Mouse (Mus musculus): Measurements from ENCODE around the gene Fkbp14.

The Fkbp14 gene

GRCm38 (mm10) chr6:54590691-54591090 is 6.4 kb downstream of the Fkbp14 start:
- no peak for DNase-seq (ENCODE audit: extremely low read depth, insufficient read length, low spot score)

DNA sequence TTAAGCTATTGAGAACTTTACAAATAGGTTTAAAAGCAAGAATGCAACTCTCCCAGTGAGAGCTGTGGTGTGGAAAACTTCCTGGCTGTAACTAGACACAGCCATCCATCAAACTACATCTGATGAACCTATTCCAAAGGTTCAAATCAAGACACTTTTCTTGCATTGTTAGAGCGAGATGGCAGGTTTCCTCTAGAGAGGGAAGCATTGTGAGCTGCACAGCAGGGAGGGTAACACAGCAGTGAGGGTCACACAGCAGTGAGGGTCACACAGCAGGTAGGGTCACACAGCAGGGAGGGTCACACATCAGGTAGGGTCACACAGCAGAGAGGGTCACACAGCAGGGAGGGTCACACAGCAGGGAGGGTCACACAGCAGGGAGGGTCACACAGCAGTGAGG is 8.9 kb downstream of the Fkbp14 start:
- no peak for DNase-seq (ENCODE audit: extremely low read depth, insufficient read length, low spot score)

DNA sequence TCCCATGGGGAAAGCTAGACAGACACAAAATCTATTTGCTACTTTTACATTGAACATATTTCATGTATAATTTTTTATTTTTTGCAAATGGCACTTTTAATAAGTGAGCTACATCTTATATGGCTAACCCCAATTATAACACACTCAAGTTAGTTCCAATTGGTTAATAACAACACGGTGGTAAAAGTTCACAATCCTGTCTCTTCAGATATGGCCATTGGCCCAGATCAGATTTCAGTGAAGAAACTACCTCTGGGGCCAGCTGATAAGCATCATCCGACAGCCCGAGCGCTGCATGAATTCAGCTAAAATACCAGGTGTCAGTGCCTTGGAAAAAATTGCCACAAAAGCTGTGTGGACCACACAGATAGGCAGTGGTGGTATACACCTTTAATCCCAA is 9.4 kb downstream of the Fkbp14 start:
- DNase-seq (ENCODE audit: extremely low read depth, insufficient read length, low spot score), result no peak

GRCm38 (mm10) chr6:54586911-54587310 is 10.2 kb downstream of the Fkbp14 start:
- DNase-seq (ENCODE audit: extremely low read depth, insufficient read length, low spot score), result no peak

DNA sequence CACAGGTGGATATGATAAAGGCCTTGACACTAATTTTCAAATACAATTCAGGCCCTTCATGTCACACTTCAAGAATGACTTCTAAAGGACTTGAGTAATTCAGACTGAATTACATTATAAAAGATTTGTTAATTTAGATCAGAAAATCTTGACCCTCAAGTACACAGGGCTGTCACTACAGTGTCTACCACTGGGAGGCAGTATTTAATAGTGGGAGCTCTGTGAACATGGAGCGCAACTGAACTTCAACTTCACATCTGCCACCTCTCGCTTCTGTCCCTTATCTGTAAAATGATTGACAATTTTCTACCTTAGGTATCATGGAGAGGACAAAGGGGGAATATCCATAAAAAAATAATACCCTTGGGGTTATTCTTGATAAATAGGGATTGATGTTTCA is 10.9 kb downstream of the Fkbp14 start:
- DNase-seq (ENCODE audit: extremely low read depth, insufficient read length, low spot score), result no peak

DNA sequence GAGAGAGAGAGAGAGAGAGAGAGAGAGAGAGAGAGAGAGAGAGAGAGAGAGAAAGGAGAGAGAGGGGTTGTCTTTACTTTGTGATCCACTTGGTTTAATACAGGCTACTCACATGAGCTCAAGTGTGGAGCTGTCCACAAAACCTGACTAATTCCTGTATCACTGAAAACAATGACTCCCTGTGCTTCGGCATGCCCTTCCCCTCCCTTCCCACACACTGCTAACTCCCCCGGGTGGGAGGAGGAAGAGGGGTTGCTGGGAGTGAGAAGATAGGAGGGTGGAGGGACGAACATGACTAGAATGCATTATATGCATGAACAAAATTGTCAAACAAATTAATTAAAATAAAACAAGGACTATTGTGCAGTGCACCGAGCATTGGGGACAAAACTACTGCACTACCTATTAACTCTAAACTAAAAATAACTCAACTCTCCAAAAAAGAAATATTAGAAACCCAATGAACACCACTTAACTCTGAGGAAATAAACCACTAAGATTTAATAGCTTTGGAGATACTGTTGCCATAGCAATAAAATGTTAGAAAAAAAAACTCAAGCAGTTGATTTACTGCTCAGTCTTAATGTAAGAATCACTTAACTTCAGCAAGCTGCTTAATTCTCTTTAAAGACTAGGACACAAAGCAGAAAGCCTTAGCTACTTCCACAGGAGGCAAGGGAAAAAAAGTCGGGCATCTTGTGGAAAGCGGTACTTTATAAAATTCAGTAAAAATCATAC is 23.7 kb downstream of the Fkbp14 start:
- DNase-seq (ENCODE audit: extremely low read depth, insufficient read length, low spot score), result no peak

DNA sequence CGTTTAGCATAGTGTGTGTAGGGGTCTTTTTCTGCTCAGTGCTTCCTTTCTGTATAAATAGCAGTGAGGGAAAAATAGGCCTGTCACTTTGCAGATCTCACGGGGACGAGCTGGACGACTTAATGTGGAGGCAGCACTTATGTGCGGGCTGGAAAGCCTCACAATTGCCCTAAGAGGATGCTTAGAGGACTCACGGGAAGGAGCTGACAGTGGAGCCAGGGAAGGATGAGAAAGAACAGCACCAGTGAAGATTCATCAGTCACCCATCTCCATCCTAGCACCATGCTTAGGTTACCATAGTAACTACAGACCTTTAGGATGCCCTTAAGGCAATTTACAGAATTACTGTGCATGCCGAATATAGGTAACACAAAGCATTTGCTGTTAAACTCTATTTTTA is 27.3 kb downstream of the Fkbp14 start:
- DNase-seq (ENCODE audit: extremely low read depth, insufficient read length, low spot score), result no peak

GRCm38 (mm10) chr6:54566546-54566919 is 30.6 kb downstream of the Fkbp14 start:
- DNase-seq (ENCODE audit: extremely low read depth, insufficient read length, low spot score), result no peak

DNA sequence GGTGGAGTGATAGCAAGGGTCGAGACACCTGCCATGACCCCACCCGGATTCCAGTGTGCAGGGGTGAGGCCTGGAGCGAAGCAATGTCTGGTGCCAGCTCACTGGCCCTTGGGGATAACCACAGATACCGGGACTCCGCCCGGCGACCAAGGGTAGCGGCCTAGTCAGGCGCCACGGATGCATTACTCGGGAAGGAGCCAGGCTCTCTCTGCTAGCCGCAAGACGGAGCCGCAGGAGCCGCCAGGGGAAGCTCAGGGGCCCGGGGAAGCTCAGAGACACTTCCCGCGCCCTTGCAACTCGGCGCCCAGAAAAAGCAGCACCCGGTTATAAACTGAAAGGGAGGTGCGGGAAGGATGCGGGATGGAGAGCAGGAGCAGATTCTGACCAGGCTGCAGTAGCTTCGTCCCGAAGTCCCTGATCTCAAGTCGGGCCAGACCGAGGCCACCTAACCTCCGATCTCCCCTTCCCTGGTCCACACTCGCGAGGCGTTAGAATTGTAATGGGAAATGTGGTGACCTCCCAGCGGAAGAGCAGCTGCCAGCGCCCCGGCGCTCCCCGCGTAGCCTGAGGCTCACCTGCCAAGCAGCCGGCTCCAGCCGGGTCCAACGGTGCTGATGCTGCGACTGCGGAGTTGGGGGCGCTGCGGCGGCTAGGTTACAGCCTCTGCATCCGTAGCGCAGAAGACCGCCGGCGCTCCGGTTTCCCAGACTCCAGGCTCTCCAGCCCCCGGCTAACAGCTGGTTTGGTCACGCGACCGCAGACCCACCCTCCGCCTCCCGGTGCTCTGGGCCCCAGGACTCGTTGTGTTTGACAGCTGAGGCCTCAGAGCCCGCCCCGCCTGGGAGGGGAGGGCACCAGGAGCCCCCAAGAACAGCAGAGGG is 31.2 kb downstream of the Fkbp14 start, which contains the start of gene Scrn1:
Gene Scrn1 (minus strand): TSS at position 825 of the 881 bp plus-strand sequence.
- DNase-seq (ENCODE audit: extremely low read depth, insufficient read length, low spot score), result no peak

GRCm38 (mm10) chr6:54565012-54565411 is 32.1 kb downstream of the Fkbp14 start:
- DNase-seq (ENCODE audit: extremely low read depth, insufficient read length, low spot score), result no peak

DNA sequence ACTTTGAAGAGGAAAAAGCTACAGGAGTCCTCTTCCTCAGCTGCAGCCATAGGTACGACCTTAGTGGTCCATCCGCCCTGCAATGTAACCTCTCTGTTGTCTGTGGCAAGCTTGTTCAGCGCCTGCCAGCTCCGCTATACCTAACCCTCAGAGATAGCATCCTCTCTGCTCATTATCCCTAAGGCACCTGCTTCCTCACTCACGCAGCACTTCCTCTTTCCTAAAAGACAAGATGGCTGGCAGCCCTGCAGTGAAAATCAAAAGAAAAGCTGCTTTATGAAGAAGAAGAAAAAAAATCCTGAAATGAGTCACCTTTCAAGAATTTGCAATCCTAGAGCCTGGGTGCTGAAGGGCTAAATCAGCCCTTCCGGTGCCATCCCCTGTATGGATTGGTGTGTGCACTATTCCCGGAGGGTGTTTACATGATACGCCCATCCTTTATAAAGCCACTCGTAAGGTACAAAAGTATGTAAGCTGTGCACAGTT is 32.6 kb downstream of the Fkbp14 start:
- peak; percentile 3 for DNase-seq (ENCODE audit: extremely low read depth, insufficient read length, low spot score)

- DNase-seq (ENCODE audit: extremely low read depth, insufficient read length, low spot score), result no peak
Measured at GRCm38 (mm10) chr6:54563561-54563960, 33.5 kb downstream of the Fkbp14 start.

- no peak for DNase-seq (ENCODE audit: extremely low read depth, insufficient read length, low spot score)
Measured at GRCm38 (mm10) chr6:54562018-54562809, 34.9 kb downstream of the Fkbp14 start.

DNA sequence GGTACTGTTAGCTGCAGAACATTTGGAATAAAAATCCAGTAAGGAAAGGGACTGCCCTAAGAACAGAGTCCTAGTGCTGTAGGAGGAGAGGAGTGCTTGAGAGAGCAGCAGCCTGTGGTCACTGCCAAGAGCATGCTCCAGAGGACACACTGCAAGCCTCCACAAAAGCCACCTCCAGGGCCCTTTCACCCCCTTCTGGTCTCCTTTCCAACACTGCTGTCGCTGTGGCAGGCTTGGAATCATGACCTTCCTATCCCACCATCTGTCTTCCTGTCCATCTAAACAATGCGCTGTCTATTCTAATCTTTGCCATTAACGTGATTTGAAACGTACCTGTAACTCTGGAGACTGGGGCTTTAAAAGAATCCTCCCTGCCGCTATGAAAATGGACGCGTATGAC is 38.6 kb downstream of the Fkbp14 start:
- DNase-seq (ENCODE audit: extremely low read depth, insufficient read length, low spot score), result no peak

- no peak for DNase-seq (ENCODE audit: extremely low read depth, insufficient read length, low spot score)
Measured at GRCm38 (mm10) chr6:54557671-54558070, 39.4 kb downstream of the Fkbp14 start.

DNA sequence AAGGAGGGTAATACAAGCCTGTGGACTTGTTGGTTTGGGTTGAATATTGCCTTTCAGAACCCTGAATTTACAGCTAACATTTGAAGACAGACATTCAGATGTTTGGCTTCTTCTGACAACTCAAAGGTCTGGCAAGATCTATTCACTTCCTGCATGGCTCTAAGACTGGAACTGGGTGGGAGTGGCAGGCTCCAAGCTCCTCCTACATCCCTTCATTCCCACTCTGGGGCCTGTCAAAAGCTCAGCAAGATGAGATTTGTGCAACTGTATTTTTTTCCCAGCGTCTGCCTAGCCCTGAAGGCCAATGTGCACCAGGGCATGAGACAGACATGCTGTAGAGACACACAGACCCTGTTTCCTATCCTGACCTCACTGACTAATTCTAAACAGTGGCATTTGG is 41.3 kb downstream of the Fkbp14 start:
- no peak for DNase-seq (ENCODE audit: extremely low read depth, insufficient read length, low spot score)

DNA sequence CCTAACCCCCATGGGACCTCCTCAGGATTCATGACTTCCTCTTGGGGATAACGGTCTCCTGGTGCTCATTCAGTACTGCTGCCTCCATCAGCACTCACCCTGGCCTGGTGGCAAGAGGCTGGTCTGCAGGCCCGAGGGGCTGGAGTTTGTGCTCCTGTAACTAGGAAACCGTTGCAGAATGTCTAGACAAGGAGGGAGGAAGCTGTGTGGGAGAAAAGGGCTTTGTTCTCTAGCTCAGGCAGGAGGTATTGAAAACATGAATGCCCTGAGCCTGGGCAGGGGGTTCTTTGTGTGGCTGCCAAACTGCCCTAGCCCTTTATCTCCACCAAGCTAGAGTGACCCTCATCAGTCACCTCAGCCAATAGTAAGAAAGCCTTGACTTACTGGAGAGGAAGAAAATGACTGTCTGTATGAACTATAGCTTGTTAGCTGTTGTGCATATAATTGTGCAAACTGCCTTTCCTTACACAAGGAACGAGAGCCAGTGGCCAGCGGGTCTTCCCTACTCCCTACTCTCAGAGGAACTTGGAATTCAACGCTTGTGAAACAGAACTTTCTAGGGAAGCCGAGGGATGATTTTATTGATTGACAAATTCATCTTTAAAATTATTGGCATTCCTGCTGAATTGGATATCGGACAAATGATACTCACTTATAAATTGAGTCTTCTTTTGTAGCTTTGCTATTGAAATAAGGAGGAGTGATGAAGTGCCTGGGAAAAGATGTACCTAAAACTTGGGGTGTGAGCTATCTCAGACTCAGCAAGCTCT is 42.6 kb downstream of the Fkbp14 start:
- no peak for DNase-seq (ENCODE audit: extremely low read depth, insufficient read length, low spot score)

DNA sequence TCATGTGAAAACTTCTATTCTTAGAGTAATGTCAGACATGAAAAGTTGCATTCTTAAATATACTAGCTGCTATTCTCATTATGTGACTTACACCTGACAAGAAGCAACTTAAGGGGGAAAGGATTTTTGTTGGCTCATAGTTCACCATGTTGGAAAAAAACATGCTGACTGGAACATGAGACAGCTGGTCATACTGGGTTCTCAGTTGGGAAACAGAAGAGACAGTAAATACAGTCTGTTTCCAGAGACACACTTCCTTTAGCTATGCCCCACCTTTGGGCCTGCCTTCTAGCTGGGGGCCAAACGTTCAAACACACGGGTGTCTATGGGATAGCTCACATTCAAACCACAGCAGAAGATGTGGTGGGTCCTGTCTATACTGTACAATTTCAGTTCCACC is 43.5 kb downstream of the Fkbp14 start:
- DNase-seq (ENCODE audit: extremely low read depth, insufficient read length, low spot score), result no peak

GRCm38 (mm10) chr6:54552721-54553413 is 44.2 kb downstream of the Fkbp14 start:
- DNase-seq (ENCODE audit: extremely low read depth, insufficient read length, low spot score), result no peak

Data from 3134 (cell line).